Mouse (Mus musculus) lung, embryonic 16.5 days (tissue): ENCODE measurements around the gene Gimap9. TPM values are rescaled to one million over a fixed set of nuclear protein-coding genes. Genes with fewer than 3 reads are reported as not detected.

Experiments used
- ATAC-seq: fragments of 200-750 bp; cut with Nextera tagmentation; 2 replicates; pipeline ENCODE4 v1.8.0; 2017; ENCODE audit warnings: low read depth, mild to moderate bottlenecking, moderate library complexity
- H3K27ac ChIP-seq: fragments of 300-500 bp; sonication (generic); 2 replicates; pipeline ENCODE4 v1.5.1; 2014; ENCODE audit warnings: mild to moderate bottlenecking, control low read depth, low read length
- H3K27me3 ChIP-seq: fragments of 300-500 bp; sonication (generic); 2 replicates; pipeline ENCODE4 v1.6.1; 2014; ENCODE audit warnings: low read depth, low read length, mixed read lengths; ENCODE audit not compliant: control insufficient read depth, insufficient read depth
- H3K36me3 ChIP-seq: fragments of 300-500 bp; sonication (generic); 2 replicates; pipeline ENCODE4 v1.6.1; 2014; ENCODE audit warnings: low read length; ENCODE audit not compliant: control insufficient read depth, insufficient read depth
- H3K4me1 ChIP-seq: fragments of 300-500 bp; sonication (generic); replicated peaks from 2 replicates; pipeline ENCODE4 v1.6.1; 2014; ENCODE audit warnings: low read length, mixed read lengths; ENCODE audit not compliant: control insufficient read depth, insufficient read depth
- H3K4me2 ChIP-seq: fragments of 300-500 bp; sonication (generic); 2 replicates; pipeline ENCODE4 v1.6.1; 2014; ENCODE audit warnings: low read depth, low read length, control low read depth
- H3K4me3 ChIP-seq: fragments of 300-500 bp; sonication (generic); 2 replicates; pipeline ENCODE4 v1.5.1; 2014; ENCODE audit warnings: mild to moderate bottlenecking, low read length, control low read depth
- H3K9ac ChIP-seq: fragments of 300-500 bp; sonication (generic); 2 replicates; pipeline ENCODE4 v1.6.1; 2014; ENCODE audit warnings: low read length, control low read depth
- H3K9me3 ChIP-seq: fragments of 300-500 bp; sonication (generic); 2 replicates; pipeline ENCODE4 v1.6.1; 2016; ENCODE audit warnings: low read length; ENCODE audit not compliant: control insufficient read depth
- WGBS: fragments of 180-500 bp; shearing (Covaris S2); extraction: QIAGEN DNeasy Blood & Tissue Kit; methylation state at CpG from one replicate; pipeline ENCODE4 v1.1.7; 2014; 5-methylcytosine and 5-hydroxymethylcytosine counted together
- polyA plus RNA-seq: library from polyadenylated mRNA; unstranded; fragments of >200 nt; fragmentation: Nextera tagmentation; extraction: Ambion mirVana; gene quantifications from 2 replicates; pipeline ENCODE4 v1.2.1, GENCODE M21; 2015

Gene Gimap9
- polyA plus RNA-seq, 1 experiment from 2014 or later: 14.6 TPM

DNA sequence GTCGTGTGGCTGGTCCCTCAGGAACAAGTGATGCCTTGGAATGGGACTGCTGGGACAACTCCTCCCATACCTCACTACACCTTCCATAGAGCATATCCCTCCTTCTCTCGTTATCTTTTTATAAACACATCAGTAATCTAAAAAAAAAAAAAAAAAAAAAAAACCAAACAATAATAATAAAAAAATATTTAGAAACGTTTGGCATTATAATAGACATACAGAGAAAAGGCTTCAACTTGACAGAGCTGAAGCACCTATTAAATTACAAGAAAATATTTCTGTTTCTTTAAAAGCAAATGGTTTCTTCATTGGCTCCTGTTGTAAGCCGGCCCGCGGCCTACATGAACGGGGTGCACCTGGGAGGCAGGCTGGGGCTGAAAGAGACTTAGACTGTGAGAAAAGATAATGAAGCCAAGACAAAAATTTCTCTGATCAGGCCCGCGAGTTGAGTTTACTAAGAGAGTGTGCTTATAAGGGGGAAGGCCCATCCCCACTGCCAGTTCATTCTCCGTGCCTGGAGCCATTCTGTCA is 464 bp upstream of the Gimap9 start:
- no peak overlapping the region for H3K27ac ChIP-seq
- no peaks in the 10 kb centered on the region for H3K9me3 ChIP-seq
- peak overlapping the region; percentile 50 for H3K4me2 ChIP-seq
- H3K9ac ChIP-seq: peak overlapping the region; percentile 58
- ATAC-seq: 0 out of 2 replicates have a peak, but pooled peaks have one; percentile 10
- 0 out of 2 replicates have a peak, but pooled peaks cover 2% of the 10 kb centered on the region for H3K36me3 ChIP-seq
- H3K4me1 ChIP-seq: no peaks in the 10 kb centered on the region
- no peaks in the 10 kb centered on the region for H3K27me3 ChIP-seq
- 41% methylated on average over 10 of the region's 10 CpGs for WGBS
- H3K4me3 ChIP-seq: peak overlapping the region; percentile 46

DNA sequence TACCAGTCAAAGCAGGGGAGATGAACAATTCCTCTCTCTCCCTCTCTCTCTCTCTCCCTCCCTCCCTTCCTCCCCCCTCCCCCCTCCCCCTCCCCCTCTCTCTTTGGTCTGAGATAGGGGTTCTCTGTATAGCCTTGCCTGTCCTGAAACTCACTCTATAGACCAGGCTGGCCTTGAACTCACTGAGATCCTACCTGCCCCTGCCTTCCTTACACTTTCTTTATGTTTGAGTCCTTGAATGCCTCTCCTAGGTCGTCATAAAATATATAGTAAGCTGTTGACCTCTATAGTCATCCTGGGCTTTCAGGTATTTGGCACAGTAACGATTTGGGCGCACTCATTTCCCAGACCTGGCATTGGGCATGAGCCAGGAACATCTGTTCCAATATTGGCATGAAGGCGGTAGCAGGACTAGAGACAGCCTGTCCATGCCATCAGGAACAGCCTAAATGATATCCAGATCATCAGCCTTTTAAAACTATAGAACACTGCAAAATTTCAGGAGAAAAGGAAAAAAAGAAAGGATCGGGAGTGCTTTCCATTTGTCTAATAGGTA is 1.0 kb downstream of the Gimap9 start:
- H3K9me3 ChIP-seq: no peaks in the 10 kb centered on the region
- 0 out of 2 replicates have a peak, but pooled peaks cover 2% of the 10 kb centered on the region for H3K36me3 ChIP-seq
- H3K4me1 ChIP-seq: no peaks in the 10 kb centered on the region
- H3K9ac ChIP-seq: no peak overlapping the region
- 79% methylated on average over 5 of the region's 5 CpGs for WGBS
- peak overlapping the region; percentile 16; the same call in 1 of the 2 replicates for H3K4me3 ChIP-seq
- ATAC-seq: no peak
- H3K27me3 ChIP-seq: no peaks in the 10 kb centered on the region
- H3K4me2 ChIP-seq: peak overlapping the region; percentile 50
- no peak overlapping the region for H3K27ac ChIP-seq

DNA sequence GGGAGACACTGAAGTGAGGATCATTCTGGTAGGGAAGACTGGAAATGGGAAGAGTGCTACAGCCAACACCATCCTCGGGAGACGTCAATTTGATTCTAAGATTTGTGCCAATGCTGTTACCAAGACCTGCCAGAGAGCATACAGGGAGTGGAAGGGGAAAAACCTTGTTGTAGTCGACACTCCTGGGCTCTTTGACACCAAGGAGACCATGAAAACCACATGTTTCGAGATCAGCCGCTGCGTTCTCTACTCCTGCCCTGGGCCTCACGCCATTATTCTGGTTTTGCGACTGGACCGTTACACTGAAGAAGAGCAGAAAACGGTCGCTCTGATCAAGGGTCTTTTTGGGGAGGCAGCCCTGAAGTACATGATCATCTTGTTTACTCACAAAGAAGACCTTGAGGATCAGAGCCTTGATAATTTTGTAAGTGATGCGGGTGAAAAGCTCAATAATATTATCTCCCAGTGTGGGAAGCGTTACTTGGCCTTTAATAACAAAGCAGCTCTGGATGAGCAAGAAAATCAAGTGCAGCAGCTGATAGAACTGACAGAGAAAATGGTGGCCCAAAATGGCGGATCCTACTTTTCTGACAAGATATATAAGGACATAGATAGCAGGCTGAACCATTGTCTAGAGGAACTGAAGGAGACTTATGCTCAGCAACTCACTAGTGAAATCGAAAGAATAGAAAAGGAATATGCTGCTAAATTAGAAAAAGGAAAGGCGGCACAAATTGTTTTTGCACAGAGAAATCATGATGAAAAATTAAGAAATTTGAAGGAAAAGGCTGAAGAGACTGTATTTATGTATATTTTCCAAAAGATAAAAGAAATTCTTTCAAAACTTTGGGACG is 1.8 kb downstream of the Gimap9 start:
- H3K27me3 ChIP-seq: no peaks in the 10 kb centered on the region
- 0 out of 2 replicates have a peak, but pooled peaks cover 2% of the 10 kb centered on the region for H3K36me3 ChIP-seq
- no peaks in the 10 kb centered on the region for H3K4me1 ChIP-seq
- WGBS: 88% methylated on average over 17 of the region's 17 CpGs
- no peak for ATAC-seq
- H3K4me3 ChIP-seq: no peak overlapping the region
- H3K9me3 ChIP-seq: no peaks in the 10 kb centered on the region
- no peak overlapping the region for H3K27ac ChIP-seq
- H3K4me2 ChIP-seq: peak overlapping the region; percentile 50; the same call in 1 of the 2 replicates
- H3K9ac ChIP-seq: no peak overlapping the region

DNA sequence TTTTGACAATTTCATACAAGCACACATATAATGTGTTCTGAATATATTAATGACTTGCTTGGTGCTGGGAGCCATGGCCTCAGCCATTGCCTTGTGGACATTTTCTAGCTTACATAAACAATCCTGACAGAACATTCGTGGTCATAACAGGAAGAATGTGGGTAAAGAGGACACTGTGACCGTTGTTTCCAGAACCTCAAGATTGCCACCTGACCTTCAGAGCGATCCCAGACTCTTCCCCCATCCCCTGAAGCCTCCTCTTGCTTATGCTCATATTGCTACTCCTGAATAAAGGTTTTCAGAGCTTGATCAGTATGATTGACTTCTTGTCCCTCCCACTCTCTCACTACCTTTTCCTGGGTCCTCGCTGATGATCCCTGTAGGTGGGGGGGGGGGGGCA is 2.5 kb downstream of the Gimap9 start:
- Histone ChIP-seq H3K4me3 (no peak overlapping the region), H3K27ac (no peak overlapping the region), H3K4me1 (no peaks in the 10 kb centered on the region), H3K9me3 (no peaks in the 10 kb centered on the region), H3K27me3 (no peaks in the 10 kb centered on the region), H3K36me3 (0 out of 2 replicates have a peak, but pooled peaks cover 2% of the 10 kb centered on the region), H3K4me2 (no peak overlapping the region), H3K9ac (no peak overlapping the region)
- ATAC-seq: no peak
- WGBS: 57% methylated on average over 4 of the region's 4 CpGs

DNA sequence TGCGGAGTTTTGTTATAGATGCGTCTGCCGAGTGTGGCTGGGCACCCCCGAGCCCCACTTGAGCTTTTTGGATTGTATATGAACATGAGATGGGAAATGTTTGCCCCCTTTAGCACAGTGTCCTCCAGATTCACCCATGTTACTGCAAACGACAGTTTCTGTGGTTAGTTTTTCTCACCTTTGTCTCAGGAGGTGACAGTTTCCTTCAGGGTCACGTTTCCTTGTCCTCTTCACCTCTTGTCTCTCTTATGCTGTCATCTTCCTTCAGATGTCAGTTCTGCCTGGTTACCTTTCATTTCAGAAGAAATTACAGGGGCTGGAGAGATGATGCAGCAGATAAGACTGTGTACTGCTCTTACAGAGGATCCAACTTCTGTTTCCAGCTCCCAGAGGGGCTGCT is 3.8 kb downstream of the Gimap9 start:
- no peaks in the 10 kb centered on the region for H3K4me1 ChIP-seq
- ATAC-seq: no peak

DNA sequence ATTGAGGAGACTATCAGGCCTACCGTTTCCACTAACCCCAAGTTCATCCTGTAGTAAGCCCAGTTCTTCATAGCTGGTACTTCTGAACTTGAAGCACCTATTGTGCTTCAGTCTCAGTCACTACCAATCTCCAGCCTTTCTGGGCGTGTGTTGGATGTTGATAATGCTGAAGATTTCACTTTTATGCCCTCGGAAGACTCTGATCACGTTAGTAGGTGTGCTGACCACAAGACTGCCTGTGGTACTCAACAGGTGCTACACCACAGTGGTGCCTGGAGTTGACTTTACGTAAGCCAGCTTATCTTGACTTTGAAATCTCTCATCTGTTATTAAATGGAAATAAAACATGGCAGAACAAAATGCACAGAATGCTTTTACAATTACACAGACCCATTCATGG is 4.5 kb downstream of the Gimap9 start:
- H3K4me2 ChIP-seq: no peak overlapping the region
- ATAC-seq: no peak
- H3K4me1 ChIP-seq: no peaks in the 10 kb centered on the region
- H3K4me3 ChIP-seq: no peak overlapping the region
- 78% methylated on average over 5 of the region's 5 CpGs for WGBS
- no peaks in the 10 kb centered on the region for H3K9me3 ChIP-seq
- H3K36me3 ChIP-seq: 0 out of 2 replicates have a peak, but pooled peaks cover 2% of the 10 kb centered on the region
- no peak overlapping the region for H3K27ac ChIP-seq
- no peaks in the 10 kb centered on the region for H3K27me3 ChIP-seq
- no peak overlapping the region for H3K9ac ChIP-seq

More for the DNA sequence above, 3.8 kb downstream of the Gimap9 start:
- Histone ChIP-seq H3K36me3 (0 out of 2 replicates have a peak, but pooled peaks cover 2% of the 10 kb centered on the region), H3K4me3 (no peak overlapping the region), H3K27ac (no peak overlapping the region), H3K4me2 (no peak overlapping the region), H3K9ac (no peak overlapping the region), H3K9me3 (no peaks in the 10 kb centered on the region), H3K27me3 (no peaks in the 10 kb centered on the region)
- WGBS: 71% methylated on average over 6 of the region's 6 CpGs

DNA sequence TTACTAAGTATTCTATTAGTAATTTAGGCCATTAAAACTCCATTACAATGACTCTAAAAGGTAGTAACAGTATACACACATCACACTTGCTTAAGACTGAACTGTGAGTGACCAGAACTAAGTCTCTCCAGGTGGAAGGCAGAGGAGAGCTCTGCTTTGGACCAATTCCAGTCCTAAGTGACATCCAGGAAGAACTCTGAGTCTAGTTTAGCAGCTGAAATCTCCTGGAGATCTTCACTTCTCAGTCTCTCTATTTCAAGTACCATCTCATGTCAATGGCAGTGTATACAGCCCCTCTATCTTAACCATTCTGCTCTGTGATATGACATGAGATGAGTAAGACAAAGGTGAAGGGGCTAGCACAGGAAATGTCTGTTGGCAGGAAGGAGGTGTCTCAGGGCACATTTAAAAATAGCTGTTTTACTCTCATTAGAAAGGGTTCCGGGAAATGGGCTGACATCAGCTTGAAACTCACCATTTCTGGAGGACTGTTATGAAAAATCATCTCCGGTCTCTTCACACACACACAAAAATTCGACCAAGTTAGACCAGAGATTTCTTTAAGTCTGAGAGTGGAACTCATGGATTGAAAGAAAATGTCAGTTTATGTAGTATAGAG is 5.7 kb downstream of the Gimap9 start:
- H3K9ac ChIP-seq: no peak overlapping the region
- no peaks in the 10 kb centered on the region for H3K9me3 ChIP-seq
- H3K36me3 ChIP-seq: 0 out of 2 replicates have a peak, but pooled peaks cover 2% of the 10 kb centered on the region
- no peaks in the 10 kb centered on the region for H3K27me3 ChIP-seq
- H3K4me2 ChIP-seq: no peak overlapping the region
- H3K4me3 ChIP-seq: no peak overlapping the region
- no peaks in the 10 kb centered on the region for H3K4me1 ChIP-seq
- peak overlapping the region; percentile 29; the same call in 1 of the 2 replicates for H3K27ac ChIP-seq
- no peak for ATAC-seq
- WGBS: 37% methylated on average over 3 of the region's 3 CpGs

DNA sequence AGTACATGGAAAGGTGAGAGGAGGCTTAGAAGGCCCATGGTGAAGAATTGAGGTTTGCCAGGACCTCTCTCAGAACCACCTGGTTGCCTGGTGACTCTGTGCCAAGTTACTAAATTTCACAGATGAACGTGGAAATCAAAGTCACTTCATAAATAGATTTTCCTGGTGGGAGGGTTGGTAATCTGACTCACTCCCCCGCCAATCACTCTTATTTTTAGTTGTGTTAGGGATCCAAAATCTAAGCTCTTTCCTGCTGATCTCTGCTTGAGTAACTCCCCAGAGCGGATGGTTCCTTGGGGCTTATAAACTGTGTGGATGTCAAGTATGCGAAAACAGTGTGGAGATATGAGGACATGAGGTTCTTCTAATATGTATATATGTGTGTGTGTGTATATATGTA is 6.3 kb downstream of the Gimap9 start:
- Histone ChIP-seq H3K36me3 (0 out of 2 replicates have a peak, but pooled peaks cover 2% of the 10 kb centered on the region), H3K4me1 (no peaks in the 10 kb centered on the region), H3K27ac (peak overlapping the region; percentile 29; the same call in 1 of the 2 replicates), H3K9ac (no peak overlapping the region), H3K4me2 (no peak overlapping the region), H3K9me3 (no peaks in the 10 kb centered on the region), H3K4me3 (no peak overlapping the region), H3K27me3 (no peaks in the 10 kb centered on the region)
- WGBS: 70% methylated on average over 4 of the region's 4 CpGs
- no peak for ATAC-seq
